Mouse (Mus musculus) layer of hippocampus, adult 18-20 months (tissue): Measurements from ENCODE around the gene Zfp54. TPM values are rescaled to one million over a fixed set of nuclear protein-coding genes. Genes with fewer than 3 reads are reported as not detected.

Source experiments
- total RNA-seq, 2 experiments: library from RNA; stranded (reverse); gene quantifications; 2 replicates each; pipeline ENCODE4 v1.2.3; 2021

The Zfp54 gene
- total RNA-seq, 2 experiments from 2014 or later: 0.84 to 1.5 TPM

Other genes starting within 250 kb of the Zfp54 start
- not detected for gene Vmn1r234, start 197.1 kb upstream of the Zfp54 start, total RNA-seq
- not detected for gene Vmn1r235, start 166.8 kb upstream of the Zfp54 start, total RNA-seq
- not detected for gene Vmn1r236, start 140.3 kb upstream of the Zfp54 start, total RNA-seq
- gene Vmn1r237, start 111.4 kb upstream of the Zfp54 start, total RNA-seq: not detected
- gene Zfp677, start 39.5 kb upstream of the Zfp54 start, total RNA-seq: 1 to 10 TPM; 1.5 TPM
- 1 to 10 TPM; 3.6 to 3.8 TPM for gene Zfp51, start 27.1 kb downstream of the Zfp54 start, total RNA-seq
- gene Zfp53, start 65.8 kb downstream of the Zfp54 start, total RNA-seq: 1 to 10 TPM; 4.6 to 4.8 TPM
- gene Zfp52, start 112.3 kb downstream of the Zfp54 start, total RNA-seq: 1 to 10 TPM; 8.0 TPM
- gene Zfp948, start 143.8 kb downstream of the Zfp54 start, total RNA-seq: 10 to 100 TPM; 11.4 to 13.1 TPM
- gene Zfp983, start 227.4 kb downstream of the Zfp54 start, total RNA-seq: 10 to 100 TPM in 1 of 2 experiments, 1 to 10 TPM in 1; 9.4 to 11.6 TPM